Mouse (Mus musculus) hindbrain, embryonic 10.5 days (tissue): ENCODE measurements around the gene Pim2. TPM values are rescaled to one million over a fixed set of nuclear protein-coding genes. Genes with fewer than 3 reads are reported as not detected.

Experiments
- DNase-seq: peaks from one replicate; pipeline ENCODE4 v3.0.0-alpha.2; 2017; ENCODE audit warnings: low spot score
- H3K27ac ChIP-seq: fragments of 300-500 bp; sonication (generic); 2 replicates; pipeline ENCODE4 v1.5.1; 2016; ENCODE audit warnings: mild to moderate bottlenecking, moderate library complexity
- H3K27me3 ChIP-seq: fragments of 300-500 bp; sonication (generic); 2 replicates; pipeline ENCODE4 v1.6.1; 2016; ENCODE audit warnings: mild to moderate bottlenecking; ENCODE audit not compliant: poor library complexity, insufficient read depth, severe bottlenecking
- H3K36me3 ChIP-seq: fragments of 300-500 bp; sonication (generic); 2 replicates; pipeline ENCODE4 v1.6.1; 2016; ENCODE audit warnings: mild to moderate bottlenecking, moderate library complexity
- H3K4me1 ChIP-seq: fragments of 300-500 bp; sonication (generic); replicated peaks from 2 replicates; pipeline ENCODE4 v1.6.1; 2016; ENCODE audit warnings: mild to moderate bottlenecking
- H3K4me3 ChIP-seq: fragments of 300-500 bp; sonication (generic); 2 replicates; pipeline ENCODE4 v1.5.1; 2016; ENCODE audit warnings: mild to moderate bottlenecking, moderate library complexity
- H3K9me3 ChIP-seq: fragments of 300-500 bp; sonication (generic); 2 replicates; pipeline ENCODE4 v1.6.1; 2016; ENCODE audit warnings: mild to moderate bottlenecking, moderate library complexity
- WGBS: fragments of 180-500 bp; shearing (Covaris S2); methylation state at CpG from one replicate; pipeline ENCODE4 v1.1.7; 2016; 5-methylcytosine and 5-hydroxymethylcytosine counted together
- polyA plus RNA-seq: library from polyadenylated mRNA; unstranded; fragments of >200 nt; fragmentation: Nextera tagmentation; extraction: Ambion mirVana; gene quantifications from 2 replicates; pipeline ENCODE4 v1.2.1, GENCODE M21; 2016

Gene Pim2
- polyA plus RNA-seq, result 8.8 and 10.2 TPM in 2 replicates

DNA sequence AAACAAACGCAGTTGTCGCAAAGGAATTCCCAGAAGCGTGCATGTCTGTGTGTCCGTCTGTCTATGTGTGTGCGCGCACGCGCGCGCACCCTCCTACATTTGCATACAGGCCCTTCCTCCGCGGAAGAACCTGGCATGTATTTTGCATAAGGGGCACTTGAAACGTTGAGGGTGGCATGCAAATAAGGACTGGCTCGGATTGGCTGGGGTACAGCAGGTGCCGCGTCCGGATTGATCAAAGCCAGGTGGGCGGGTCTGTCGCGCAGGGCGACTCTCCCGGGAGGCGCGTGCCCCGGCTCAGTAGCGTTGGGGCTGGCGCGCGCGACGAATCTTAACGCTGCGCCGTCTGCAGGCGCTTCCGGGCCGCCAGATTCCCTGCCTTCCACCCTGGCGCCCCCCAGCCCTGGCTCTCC, at the start of gene Pim2:
Gene Pim2, plus strand, starts transcription at position 256 of the 413 bp plus-strand sequence.
- H3K9me3 ChIP-seq, result no peaks in the 10 kb centered on the region
- H3K27me3 ChIP-seq, result no peaks in the 10 kb centered on the region
- peak; percentile 74 for DNase-seq
- peaks cover 14% of the 10 kb centered on the region for H3K4me1 ChIP-seq
- peak within 1 kb of the TSS; percentile 60 for H3K4me3 ChIP-seq
- H3K27ac ChIP-seq, result peak within 1 kb of the TSS; percentile 69; the same call in 1 of the 2 replicates
- WGBS, result 17% methylated on average over 38 of the region's 38 CpGs
- peaks cover 29% of the 10 kb centered on the region for H3K36me3 ChIP-seq

DNA sequence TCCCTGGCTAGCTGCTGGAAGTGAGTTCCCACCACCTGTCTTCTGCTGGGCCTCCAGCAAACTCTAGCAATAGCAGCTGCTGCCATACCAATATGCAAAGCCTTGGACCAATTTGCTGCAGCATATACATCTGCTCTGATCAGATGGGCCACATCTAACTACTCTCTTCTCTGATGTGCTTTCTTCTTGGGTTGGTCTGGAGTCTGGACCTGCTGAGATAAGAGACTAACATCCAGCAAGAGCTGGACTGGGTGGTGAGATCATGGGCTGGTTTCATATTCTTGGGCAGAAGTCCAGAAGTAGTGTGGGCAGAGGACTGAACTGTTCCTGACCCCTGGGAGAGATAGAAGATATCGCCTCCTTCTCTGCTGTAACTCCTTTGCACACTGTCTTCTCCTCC, 40.9 kb upstream of the Pim2 start:
- Histone ChIP-seq H3K27ac (no peak overlapping the region), H3K27me3 (no peaks in the 10 kb centered on the region), H3K4me1 (no peaks in the 10 kb centered on the region), H3K36me3 (no peaks in the 10 kb centered on the region), H3K4me3 (no peak overlapping the region), H3K9me3 (peaks cover 4% of the 10 kb centered on the region)
- 74% methylated on average over 1 of the region's 1 CpGs for WGBS
- DNase-seq, result no peak

DNA sequence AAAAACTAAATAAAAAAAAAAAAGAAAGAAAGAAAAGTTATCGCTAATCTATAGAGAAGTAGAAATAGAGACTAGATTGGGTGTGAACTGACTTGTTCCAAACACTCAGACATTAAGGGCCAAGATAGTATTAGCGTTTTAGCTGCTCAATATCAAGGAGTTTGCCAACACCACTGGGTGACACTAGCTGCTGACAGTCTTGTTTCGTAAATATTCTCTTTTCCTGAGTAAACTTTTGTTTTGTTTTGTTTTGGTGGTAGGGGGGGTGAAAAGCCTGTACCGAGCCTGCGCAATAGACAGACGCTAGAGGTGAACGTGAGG, 37.3 kb upstream of the Pim2 start:
- H3K4me3 ChIP-seq, result peak overlapping the region; percentile 82
- peaks cover 15% of the 10 kb centered on the region for H3K4me1 ChIP-seq
- 12% methylated on average over 7 of the region's 7 CpGs for WGBS
- H3K27ac ChIP-seq, result peak overlapping the region; percentile 53; the same call in 1 of the 2 replicates
- H3K27me3 ChIP-seq, result no peaks in the 10 kb centered on the region
- DNase-seq, result no peak
- peaks cover 8% of the 10 kb centered on the region for H3K9me3 ChIP-seq
- H3K36me3 ChIP-seq, result peaks cover 5% of the 10 kb centered on the region

DNA sequence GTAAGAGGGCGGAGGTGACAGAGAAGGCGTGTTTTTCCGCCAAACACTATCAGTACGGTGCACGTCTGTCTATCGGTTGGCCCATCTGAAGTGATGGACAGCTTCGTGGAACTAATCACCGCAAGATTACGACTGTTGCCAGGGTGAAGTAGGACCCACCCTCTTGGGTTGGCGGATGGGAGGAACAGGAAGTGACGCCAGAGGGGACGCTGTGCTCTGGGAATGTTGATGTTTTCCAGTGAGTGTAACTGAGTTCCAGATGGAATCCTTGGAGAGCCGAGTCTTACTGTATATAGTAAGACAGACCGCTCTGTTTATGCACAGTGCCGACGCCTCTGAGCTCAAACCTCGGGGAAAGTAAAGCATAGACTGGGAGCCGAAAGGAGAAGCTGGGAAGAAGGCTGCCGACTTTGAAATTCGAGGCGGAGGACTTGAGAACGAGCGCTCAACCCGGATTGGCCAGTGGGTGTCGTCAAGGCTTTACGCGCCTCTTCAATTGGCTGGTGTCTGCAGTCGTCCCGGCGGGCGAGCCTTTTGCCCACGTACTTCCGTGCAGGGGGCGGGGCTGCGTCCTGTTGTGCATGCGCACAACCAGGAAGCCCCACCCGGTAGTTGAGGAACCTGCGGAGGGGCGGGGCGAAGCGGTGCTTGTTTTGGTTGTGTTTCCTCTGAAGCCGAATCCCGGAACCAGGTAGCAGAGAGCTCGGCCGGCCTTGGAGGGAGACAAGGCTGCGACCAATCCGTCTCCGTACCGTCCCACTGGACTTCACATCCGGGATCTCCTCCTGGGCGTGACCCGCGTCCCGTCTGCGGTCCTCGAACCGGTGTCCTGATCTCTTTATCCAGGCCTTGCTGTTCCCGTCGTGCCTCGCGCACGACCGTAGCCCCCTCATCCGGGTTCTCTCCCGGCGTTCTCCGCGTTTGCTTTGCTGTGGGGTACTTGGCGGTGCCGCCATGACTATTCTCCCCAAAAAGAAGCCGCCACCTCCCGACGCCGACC, 36.6 kb upstream of the Pim2 start, which contains the start of gene Otud5:
Gene Otud5, plus strand, starts transcription at position 202 of the 1,000 bp plus-strand sequence.
- Histone ChIP-seq H3K36me3 (peaks cover 5% of the 10 kb centered on the region), H3K4me3 (peak within 1 kb of the TSS; percentile 82), H3K9me3 (peaks cover 8% of the 10 kb centered on the region), H3K27ac (peak within 1 kb of the TSS; percentile 88), H3K27me3 (no peaks in the 10 kb centered on the region), H3K4me1 (peaks cover 15% of the 10 kb centered on the region)
- 18% methylated on average over 74 of the region's 74 CpGs for WGBS
- DNase-seq, result peak; percentile 94

DNA sequence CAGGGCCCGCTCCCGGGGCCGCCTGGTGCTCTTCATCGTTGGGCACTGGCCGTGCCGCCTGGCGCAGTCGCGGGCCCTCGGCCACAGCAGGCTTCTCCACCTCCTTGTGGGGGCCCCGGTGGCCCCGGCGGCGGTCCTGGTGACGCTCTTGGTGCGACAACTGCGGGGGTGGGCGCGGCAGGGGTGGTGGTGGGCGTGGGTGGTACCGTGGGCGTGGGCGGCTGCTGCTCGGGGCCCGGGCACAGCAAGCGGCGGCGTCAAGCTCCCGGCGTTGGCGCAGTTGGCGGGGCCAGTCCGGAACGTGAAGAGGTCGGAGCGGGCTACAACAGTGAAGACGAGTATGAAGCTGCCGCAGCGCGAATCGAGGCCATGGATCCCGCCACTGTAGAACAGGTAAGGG, 35.7 kb upstream of the Pim2 start:
- H3K27ac ChIP-seq, result peak overlapping the region; percentile 88
- 30% methylated on average over 42 of the region's 42 CpGs for WGBS
- H3K36me3 ChIP-seq, result peaks cover 5% of the 10 kb centered on the region
- H3K9me3 ChIP-seq, result peaks cover 8% of the 10 kb centered on the region
- H3K4me3 ChIP-seq, result peak overlapping the region; percentile 82
- H3K27me3 ChIP-seq, result no peaks in the 10 kb centered on the region
- DNase-seq, result peak; percentile 7
- peaks cover 15% of the 10 kb centered on the region for H3K4me1 ChIP-seq

DNA sequence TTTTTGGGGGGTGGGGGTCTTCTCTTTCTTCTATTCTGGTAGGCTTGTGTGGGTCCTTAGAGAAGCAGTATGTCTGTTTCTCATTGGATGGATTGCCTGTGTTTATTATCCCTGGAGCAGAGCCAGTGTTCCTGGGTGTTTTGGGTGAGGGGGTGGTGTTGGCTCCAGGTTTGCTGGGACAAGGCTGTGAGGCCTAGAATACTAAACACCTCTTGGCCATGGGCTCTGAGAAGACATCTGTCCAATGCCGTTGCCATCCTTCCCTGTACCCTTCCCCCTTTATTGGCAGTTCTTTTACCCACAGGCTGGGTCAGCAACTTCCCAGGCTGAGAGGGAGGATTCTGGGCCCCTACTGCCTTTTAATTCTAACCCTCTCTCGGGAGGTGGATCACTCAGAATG, 30.2 kb upstream of the Pim2 start:
- no peak overlapping the region for H3K4me3 ChIP-seq
- 76% methylated on average over 2 of the region's 2 CpGs for WGBS
- DNase-seq, result no peak
- H3K9me3 ChIP-seq, result no peaks in the 10 kb centered on the region
- H3K27me3 ChIP-seq, result no peaks in the 10 kb centered on the region
- H3K4me1 ChIP-seq, result peaks cover 12% of the 10 kb centered on the region
- no peak overlapping the region for H3K27ac ChIP-seq
- peaks cover 29% of the 10 kb centered on the region for H3K36me3 ChIP-seq

DNA sequence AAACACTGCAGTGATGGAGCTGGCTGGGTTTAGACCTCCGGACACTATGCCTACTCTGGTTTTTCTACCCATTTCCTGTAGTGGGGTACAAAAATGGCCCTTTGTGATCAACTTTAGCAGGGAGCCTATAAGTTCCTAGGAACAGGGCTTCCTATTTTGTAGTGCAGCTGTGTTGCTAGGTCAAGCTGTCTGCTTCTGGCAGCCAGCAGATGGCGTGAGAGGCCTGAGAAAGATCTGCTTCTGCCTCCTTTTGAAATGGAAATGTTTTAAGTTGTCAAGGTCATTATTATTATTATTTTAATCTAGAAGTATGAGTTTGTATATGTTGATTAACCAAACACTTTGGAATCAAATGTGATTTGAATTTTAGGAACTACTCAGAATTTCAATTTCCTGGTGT, 23.5 kb upstream of the Pim2 start:
- DNase-seq, result no peak

DNA sequence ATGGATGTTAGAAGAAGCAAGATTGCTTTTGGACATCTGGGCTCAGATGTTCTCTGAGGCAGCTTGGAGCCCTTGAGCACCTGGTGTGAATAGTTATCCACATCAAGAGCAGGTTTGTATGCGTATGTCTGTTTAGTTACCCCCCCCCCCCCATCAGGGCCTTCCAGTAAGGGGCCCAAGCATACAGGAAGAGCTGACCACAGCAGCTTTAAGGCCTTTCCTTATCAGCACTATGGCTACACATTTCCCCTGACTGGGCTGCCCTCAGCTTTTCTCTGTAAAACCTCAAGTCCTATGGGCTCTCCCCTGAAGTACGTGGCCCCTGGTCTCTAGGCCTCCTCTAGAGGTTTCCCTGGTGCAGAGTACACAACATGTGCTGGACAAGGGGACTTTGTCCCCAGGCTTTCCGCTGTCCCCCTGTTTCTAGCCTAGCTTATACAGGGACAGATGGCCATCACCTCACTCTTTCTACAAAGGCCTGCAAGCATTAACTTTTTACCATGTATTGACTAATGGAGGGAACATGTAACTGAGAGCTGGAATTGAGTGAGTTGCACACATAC, 18.8 kb upstream of the Pim2 start:
- H3K36me3 ChIP-seq, result peaks cover 34% of the 10 kb centered on the region
- DNase-seq, result no peak
- H3K27me3 ChIP-seq, result no peaks in the 10 kb centered on the region
- no peak overlapping the region for H3K4me3 ChIP-seq
- H3K4me1 ChIP-seq, result no peaks in the 10 kb centered on the region
- H3K9me3 ChIP-seq, result no peaks in the 10 kb centered on the region
- 84% methylated on average over 3 of the region's 3 CpGs for WGBS
- no peak overlapping the region for H3K27ac ChIP-seq

More for the DNA sequence above, 23.5 kb upstream of the Pim2 start:
- Histone ChIP-seq H3K27ac (no peak overlapping the region), H3K4me3 (no peak overlapping the region), H3K4me1 (no peaks in the 10 kb centered on the region), H3K36me3 (peaks cover 51% of the 10 kb centered on the region), H3K9me3 (no peaks in the 10 kb centered on the region), H3K27me3 (no peaks in the 10 kb centered on the region)
- 56% methylated on average over 2 of the region's 2 CpGs for WGBS

DNA sequence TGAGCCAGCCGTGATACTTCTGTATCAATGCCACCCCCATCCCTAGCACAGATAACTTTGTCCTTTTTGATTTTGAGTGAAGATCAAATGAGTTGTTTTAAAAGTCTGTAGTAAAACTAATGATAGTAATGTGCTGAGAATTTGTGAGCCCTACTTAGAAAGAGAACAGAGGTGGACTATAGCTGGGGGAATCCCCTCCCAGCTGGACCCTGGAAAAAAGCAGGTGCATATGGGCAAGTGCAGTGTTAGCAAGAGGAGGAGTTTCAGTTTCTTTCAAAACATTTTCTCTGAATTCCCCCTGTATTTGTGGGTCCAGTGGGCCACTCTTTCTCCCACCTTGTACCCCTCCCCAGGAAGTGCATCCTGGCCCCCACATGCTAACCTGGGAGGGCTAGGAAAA, 14.9 kb upstream of the Pim2 start:
- no peak overlapping the region for H3K4me3 ChIP-seq
- H3K9me3 ChIP-seq, result no peaks in the 10 kb centered on the region
- H3K27me3 ChIP-seq, result no peaks in the 10 kb centered on the region
- H3K4me1 ChIP-seq, result no peaks in the 10 kb centered on the region
- H3K27ac ChIP-seq, result no peak overlapping the region
- DNase-seq, result no peak
- peaks cover 26% of the 10 kb centered on the region for H3K36me3 ChIP-seq
- WGBS, result 86% methylated on average over 1 of the region's 1 CpGs

DNA sequence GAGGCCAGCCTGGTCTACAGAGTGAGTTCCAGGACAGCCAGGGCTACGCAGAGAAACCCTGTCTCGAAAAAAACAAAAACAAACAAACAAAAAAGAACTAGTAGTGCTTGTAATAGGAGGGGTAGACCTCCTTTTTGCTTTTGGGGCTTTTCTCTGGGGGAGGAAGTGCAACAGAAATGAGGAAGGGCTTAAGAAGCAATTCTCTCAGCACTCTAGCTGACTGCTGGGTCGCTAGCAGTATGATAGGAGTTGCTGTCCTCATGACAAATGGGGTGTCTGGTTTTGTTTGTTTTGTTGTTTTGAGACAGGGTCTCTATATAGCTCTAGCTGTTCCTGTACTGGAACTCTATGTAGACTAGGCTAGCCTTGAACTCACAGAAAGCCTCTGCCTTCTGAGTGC, 13.5 kb upstream of the Pim2 start:
- WGBS, result 73% methylated on average over 3 of the region's 3 CpGs
- no peak for DNase-seq
- no peak overlapping the region for H3K4me3 ChIP-seq
- peaks cover 19% of the 10 kb centered on the region for H3K36me3 ChIP-seq
- H3K27ac ChIP-seq, result no peak overlapping the region
- H3K27me3 ChIP-seq, result no peaks in the 10 kb centered on the region
- H3K9me3 ChIP-seq, result no peaks in the 10 kb centered on the region
- no peaks in the 10 kb centered on the region for H3K4me1 ChIP-seq

DNA sequence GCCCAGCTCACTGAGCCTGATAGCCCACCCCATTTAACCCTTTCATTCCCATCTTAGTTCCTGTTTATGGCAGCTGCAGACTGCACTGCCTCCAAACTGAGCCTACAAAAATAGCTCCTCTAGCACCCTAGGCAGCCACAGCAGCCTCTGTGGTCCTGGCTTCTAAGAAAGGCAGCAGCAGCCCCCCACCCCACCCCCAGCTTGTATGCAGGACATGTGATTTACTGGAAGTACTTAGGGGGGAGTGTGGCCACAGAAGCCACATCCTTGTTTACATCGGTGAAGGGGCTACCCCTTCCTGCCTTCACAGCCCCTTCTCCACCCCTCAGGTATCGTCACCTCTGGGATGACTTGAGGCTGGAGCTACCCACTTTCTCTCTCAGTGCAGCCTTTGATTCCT, 12.7 kb upstream of the Pim2 start:
- Histone ChIP-seq H3K36me3 (peaks cover 18% of the 10 kb centered on the region), H3K4me3 (no peak overlapping the region), H3K27ac (no peak overlapping the region), H3K9me3 (no peaks in the 10 kb centered on the region), H3K4me1 (no peaks in the 10 kb centered on the region), H3K27me3 (no peaks in the 10 kb centered on the region)
- 82% methylated on average over 2 of the region's 2 CpGs for WGBS
- DNase-seq, result no peak

DNA sequence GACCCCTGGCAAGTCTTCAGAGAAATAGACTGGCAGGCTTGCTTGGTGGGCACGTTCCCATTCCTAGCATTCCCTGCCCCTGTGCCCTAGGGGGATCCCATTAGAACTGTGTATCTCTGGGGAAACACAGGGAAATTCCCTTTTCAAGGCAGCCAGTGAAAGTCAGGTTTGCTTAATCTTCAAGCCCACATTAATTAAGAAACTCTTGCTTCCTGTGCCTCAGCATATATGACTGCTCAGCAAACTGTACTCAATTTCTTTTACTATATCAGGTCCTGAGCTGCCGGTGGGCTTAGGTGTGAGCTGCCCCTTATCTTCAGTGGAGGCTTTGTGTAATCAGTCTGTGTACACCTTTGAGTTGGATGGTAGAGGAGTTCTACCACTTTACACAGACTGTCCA, 12.3 kb upstream of the Pim2 start:
- Histone ChIP-seq H3K27me3 (no peaks in the 10 kb centered on the region), H3K9me3 (no peaks in the 10 kb centered on the region), H3K4me3 (no peak overlapping the region), H3K4me1 (no peaks in the 10 kb centered on the region), H3K27ac (no peak overlapping the region), H3K36me3 (peaks cover 16% of the 10 kb centered on the region)
- no peak for DNase-seq
- 83% methylated on average over 2 of the region's 2 CpGs for WGBS

DNA sequence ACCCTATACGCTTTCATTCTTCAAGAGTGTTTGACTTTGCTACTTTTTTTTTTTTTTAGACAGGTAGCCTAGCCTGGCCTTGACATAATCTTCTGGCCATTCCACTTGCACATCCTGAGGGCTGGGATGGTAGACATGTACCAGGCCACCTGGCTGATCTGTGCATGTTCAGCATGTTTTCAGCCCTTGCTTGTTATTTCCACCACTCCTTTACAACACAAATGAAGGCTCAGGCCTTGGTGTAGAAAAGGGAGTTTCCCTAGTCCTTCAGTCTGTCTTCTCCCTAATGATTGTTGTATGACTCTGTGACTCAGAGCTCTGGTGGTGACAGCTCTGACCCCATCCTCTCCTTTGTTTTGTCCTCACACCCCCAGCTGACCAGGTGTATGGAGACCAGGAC, 10.9 kb upstream of the Pim2 start:
- Histone ChIP-seq H3K27ac (no peak overlapping the region), H3K4me1 (no peaks in the 10 kb centered on the region), H3K27me3 (no peaks in the 10 kb centered on the region), H3K9me3 (no peaks in the 10 kb centered on the region), H3K4me3 (no peak overlapping the region), H3K36me3 (peaks cover 22% of the 10 kb centered on the region)
- DNase-seq, result no peak
- 97% methylated on average over 1 of the region's 1 CpGs for WGBS
